Mouse (Mus musculus) kidney, adult 2 months (tissue): Measurements from ENCODE around the gene Nynrin. TPM values are rescaled to one million over a fixed set of nuclear protein-coding genes. Genes with fewer than 3 reads are reported as not detected.

Experiments
- DNase-seq: peaks from one replicate; pipeline ENCODE4 v3.0.0; 2021
- H3K27ac ChIP-seq: fragments of 200-500 bp; 2 replicates; pipeline ENCODE4 v1.5.1; 2012; ENCODE audit warnings: low read depth, low read length, control low read depth, inconsistent platforms; ENCODE audit not compliant: insufficient read depth
- H3K27me3 ChIP-seq: fragments of 200-500 bp; replicated peaks from 2 replicates; pipeline ENCODE4 v1.6.1; 2012; ENCODE audit warnings: mild to moderate bottlenecking, moderate library complexity, low read length, inconsistent platforms; ENCODE audit not compliant: control insufficient read depth, insufficient read depth
- H3K36me3 ChIP-seq: fragments of 200-500 bp; 2 replicates; pipeline ENCODE4 v1.6.1; 2012; ENCODE audit warnings: mild to moderate bottlenecking, moderate library complexity, low read length, inconsistent platforms; ENCODE audit not compliant: control insufficient read depth, insufficient read depth
- H3K4me1 ChIP-seq: fragments of 200-500 bp; 2 replicates; pipeline ENCODE4 v1.6.1; 2011; ENCODE audit warnings: low read length; ENCODE audit not compliant: control insufficient read depth, insufficient read depth
- H3K4me3 ChIP-seq: fragments of 200-500 bp; 2 replicates; pipeline ENCODE4 v1.5.1; 2011; ENCODE audit warnings: mild to moderate bottlenecking, low read depth, low read length, control low read depth; ENCODE audit not compliant: insufficient read depth
- CTCF ChIP-seq: fragments of 200-500 bp; conservative IDR thresholded peaks from 2 replicates; pipeline ENCODE4 v1.5.1; 2011; ENCODE audit warnings: low read depth, mild to moderate bottlenecking, control low read depth, low read length, moderate library complexity, mixed read lengths; ENCODE audit not compliant: insufficient read depth, insufficient read length
- POLR2A ChIP-seq: fragments of 200-500 bp; IDR thresholded peaks from one replicate; pipeline ENCODE4 v1.6.1; 2011; ENCODE audit warnings: low read depth, low read length, control low read depth
- WGBS: fragments of 180-500 bp; shearing (Covaris S2); methylation state at CpG from one replicate; pipeline ENCODE4 v1.1.7; 2018; 5-methylcytosine and 5-hydroxymethylcytosine counted together
- polyA plus RNA-seq: library from polyadenylated mRNA; depleted of rRNA; stranded (reverse); fragments of >200 nt; gene quantifications from 2 replicates; pipeline ENCODE4 v1.2.3, GENCODE M21; 2012

The Nynrin gene
- polyA plus RNA-seq, 1 experiment, result 7.6 TPM

- DNase-seq, result peak; percentile 97
- Histone ChIP-seq H3K27me3 (no peaks in the 10 kb centered on the region), H3K4me1 (peaks cover 10% of the 10 kb centered on the region; the same call in 1 of the 2 replicates), H3K4me3 (peak within 1 kb of the TSS; percentile 80), H3K27ac (peak within 1 kb of the TSS; percentile 70), H3K36me3 (peaks cover 1% of the 10 kb centered on the region; the same call in 1 of the 2 replicates)
- TF ChIP-seq CTCF (no peak), POLR2A (peak; percentile 77)
- WGBS, result under 1% methylated on average over 30 of the region's 30 CpGs
Observed at GRCm38 (mm10) chr14:55884713-55885113, 30.9 kb downstream of the Nynrin start, which contains the start of gene Khnyn. TSS of gene Khnyn (plus strand) at chr14:55884947.

- peak overlapping the region; percentile 70 for H3K27ac ChIP-seq
- no peaks in the 10 kb centered on the region for H3K27me3 ChIP-seq
- WGBS, result under 1% methylated on average over 29 of the region's 30 CpGs
- peaks cover 4% of the 10 kb centered on the region for H3K36me3 ChIP-seq
- TF ChIP-seq CTCF (no peak), POLR2A (no peak)
- peak; percentile 28 for DNase-seq
- H3K4me3 ChIP-seq, result peak overlapping the region; percentile 80
- H3K4me1 ChIP-seq, result peaks cover 10% of the 10 kb centered on the region; the same call in 1 of the 2 replicates
Observed at GRCm38 (mm10) chr14:55885114-55885790, 31.4 kb downstream of the Nynrin start.

GRCm38 (mm10) chr14:55885791-55886271, 32.0 kb downstream of the Nynrin start:
- TF ChIP-seq POLR2A, result no peak
- TF ChIP-seq CTCF, result no peak
- peaks cover 10% of the 10 kb centered on the region; the same call in 1 of the 2 replicates for H3K4me1 ChIP-seq
- 3% methylated on average over 16 of the region's 16 CpGs for WGBS
- H3K36me3 ChIP-seq, result peaks cover 4% of the 10 kb centered on the region
- H3K27ac ChIP-seq, result peak overlapping the region; percentile 70
- H3K27me3 ChIP-seq, result no peaks in the 10 kb centered on the region
- peak; percentile 77 for DNase-seq
- H3K4me3 ChIP-seq, result peak overlapping the region; percentile 80

DNA sequence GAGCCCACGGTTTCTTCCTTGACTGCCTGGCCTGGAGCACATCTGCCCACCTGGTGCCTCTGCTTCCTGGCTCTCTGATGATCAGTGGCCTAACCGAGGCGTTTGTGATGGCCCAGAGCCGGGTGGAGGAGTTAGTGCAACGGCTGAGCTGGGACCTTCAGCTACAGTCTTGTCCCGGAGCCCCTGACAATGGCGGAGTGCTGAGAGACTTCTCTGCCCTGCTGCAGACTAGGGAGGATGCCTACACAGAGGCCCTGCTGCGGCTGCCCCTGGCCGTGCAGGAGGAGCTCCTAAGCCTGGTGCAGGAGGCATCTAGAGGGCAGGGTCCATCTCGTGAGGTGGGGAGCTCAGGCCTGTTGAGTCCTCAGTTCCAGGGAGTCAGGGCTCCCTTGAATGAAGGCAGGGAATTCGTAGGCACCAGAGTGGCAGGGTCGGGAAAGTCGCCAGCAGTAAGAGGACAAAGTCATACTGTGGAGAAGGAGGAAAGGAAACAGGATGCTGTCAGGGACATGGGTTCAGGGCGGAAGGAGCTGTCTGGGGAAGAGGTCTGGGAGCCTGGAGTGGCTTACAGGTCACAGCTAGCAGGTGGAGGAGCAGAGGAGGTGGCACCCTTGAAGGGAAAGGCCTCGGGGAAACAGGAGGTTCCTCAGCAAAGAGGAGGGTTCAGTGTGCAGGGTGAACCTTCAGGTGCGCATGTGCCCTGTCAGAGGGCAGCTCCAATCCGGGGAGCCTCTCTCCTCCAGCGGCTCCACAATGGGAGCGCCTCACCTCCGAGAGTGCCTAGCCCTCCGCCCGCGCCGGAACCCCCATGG, 33.0 kb downstream of the Nynrin start:
- peaks cover 4% of the 10 kb centered on the region for H3K36me3 ChIP-seq
- TF ChIP-seq CTCF, result no peak
- no peak for TF ChIP-seq POLR2A
- H3K4me3 ChIP-seq, result no peak overlapping the region

DNA sequence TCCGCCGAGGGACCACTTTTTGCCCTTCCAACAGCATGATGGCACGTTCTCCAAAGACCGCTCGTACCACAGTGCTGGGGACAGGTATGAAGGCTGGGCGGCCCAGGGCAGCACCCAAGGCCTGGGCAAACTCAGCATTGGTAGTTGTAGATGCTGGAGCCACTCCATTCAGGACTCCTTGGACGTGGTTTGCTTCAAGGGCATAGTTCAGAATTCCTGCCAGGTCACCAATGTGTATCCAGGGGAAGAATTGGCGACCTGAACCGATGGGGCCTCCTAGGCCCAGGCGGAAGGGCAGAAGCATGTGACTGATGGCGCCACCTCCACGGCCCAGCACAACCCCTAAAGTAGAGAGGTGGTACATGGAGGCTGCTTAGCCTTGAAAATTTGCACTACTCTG, 43.9 kb downstream of the Nynrin start:
- DNase-seq, result peak; percentile 63
- peaks cover 10% of the 10 kb centered on the region for H3K4me1 ChIP-seq
- 81% methylated on average over 12 of the region's 12 CpGs for WGBS
- no peak overlapping the region for H3K4me3 ChIP-seq
- TF ChIP-seq CTCF, result no peak
- no peak for TF ChIP-seq POLR2A
- H3K36me3 ChIP-seq, result peaks cover 5% of the 10 kb centered on the region; the same call in 1 of the 2 replicates
- H3K27me3 ChIP-seq, result no peaks in the 10 kb centered on the region
- H3K27ac ChIP-seq, result no peak overlapping the region

More for the DNA sequence above, 33.0 kb downstream of the Nynrin start:
- no peak for DNase-seq
- no peaks in the 10 kb centered on the region for H3K27me3 ChIP-seq
- 68% methylated on average over 24 of the region's 24 CpGs for WGBS
- H3K4me1 ChIP-seq, result peaks cover 8% of the 10 kb centered on the region; the same call in 1 of the 2 replicates
- H3K27ac ChIP-seq, result no peak overlapping the region

DNA sequence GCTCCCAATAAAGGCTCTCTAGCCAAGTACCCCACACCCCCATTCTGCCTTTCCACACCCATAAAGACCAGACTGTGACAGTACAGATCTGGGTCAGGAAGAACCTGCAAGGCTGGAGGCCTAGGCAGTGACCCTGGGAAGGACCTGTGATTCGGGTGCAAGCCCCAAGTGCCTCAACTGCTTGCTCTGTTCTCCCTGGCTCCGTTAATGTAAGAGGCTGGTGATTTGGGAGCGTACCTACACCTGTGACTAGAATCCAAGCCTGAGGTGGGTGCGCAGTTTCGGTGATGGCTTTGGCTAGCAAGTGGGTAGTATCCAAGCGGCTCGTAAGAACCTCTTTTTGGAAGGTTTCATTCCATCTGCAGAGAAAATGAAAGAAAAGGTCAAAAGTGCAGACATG, 45.1 kb downstream of the Nynrin start:
- H3K4me1 ChIP-seq, result peaks cover 10% of the 10 kb centered on the region
- no peak overlapping the region for H3K4me3 ChIP-seq
- WGBS, result 93% methylated on average over 7 of the region's 7 CpGs
- no peaks in the 10 kb centered on the region for H3K27me3 ChIP-seq
- DNase-seq, result no peak
- no peak overlapping the region for H3K27ac ChIP-seq
- TF ChIP-seq CTCF (no peak), POLR2A (no peak)
- peaks cover 5% of the 10 kb centered on the region; the same call in 1 of the 2 replicates for H3K36me3 ChIP-seq
